Mouse (Mus musculus) heart, adult 8-10 months (tissue): Measurements from ENCODE around the gene Gmppa. TPM values are rescaled to one million over a fixed set of nuclear protein-coding genes. Genes with fewer than 3 reads are reported as not detected.

Source experiments
- DNase-seq: peaks from one replicate; pipeline ENCODE4 v3.0.0; 2022; ENCODE audit warnings: low spot score
- total RNA-seq, 4 experiments: library from RNA; stranded (reverse); gene quantifications; 2 replicates each; pipeline ENCODE4 v1.2.4; 2022

The Gmppa gene
- total RNA-seq, 4 experiments from 2014 or later, result 34.1 to 44.8 (median 40.8) TPM

GRCm38 (mm10) chr1:75455433-75455832 is 19.7 kb downstream of the Gmppa start:
- DNase-seq, result no peak

- DNase-seq, result no peak
These were observed 20.2 kb downstream of the Gmppa start for GRCm38 (mm10) chr1:75455948-75456347.

GRCm38 (mm10) chr1:75456746-75457564 is 21.2 kb downstream of the Gmppa start:
- DNase-seq, result no peak

DNA sequence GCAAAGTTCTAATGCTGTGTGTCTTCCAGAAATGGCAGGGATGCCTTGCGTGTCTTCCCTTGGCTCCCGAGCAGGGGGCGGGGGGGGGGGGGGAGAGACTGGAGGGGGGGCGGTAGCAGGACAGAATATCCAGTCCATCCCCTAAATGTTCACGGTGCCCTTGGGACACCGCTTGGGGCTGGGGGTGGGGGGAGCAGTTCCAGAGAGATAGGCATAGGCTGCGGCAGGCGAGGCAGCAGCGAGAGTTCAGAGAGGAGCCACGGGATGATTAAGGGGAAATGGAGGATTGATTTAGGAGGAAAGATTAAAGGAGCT is 21.9 kb downstream of the Gmppa start:
- no peak for DNase-seq

- DNase-seq, result no peak
These were observed 22.5 kb downstream of the Gmppa start for GRCm38 (mm10) chr1:75458025-75458788.

DNA sequence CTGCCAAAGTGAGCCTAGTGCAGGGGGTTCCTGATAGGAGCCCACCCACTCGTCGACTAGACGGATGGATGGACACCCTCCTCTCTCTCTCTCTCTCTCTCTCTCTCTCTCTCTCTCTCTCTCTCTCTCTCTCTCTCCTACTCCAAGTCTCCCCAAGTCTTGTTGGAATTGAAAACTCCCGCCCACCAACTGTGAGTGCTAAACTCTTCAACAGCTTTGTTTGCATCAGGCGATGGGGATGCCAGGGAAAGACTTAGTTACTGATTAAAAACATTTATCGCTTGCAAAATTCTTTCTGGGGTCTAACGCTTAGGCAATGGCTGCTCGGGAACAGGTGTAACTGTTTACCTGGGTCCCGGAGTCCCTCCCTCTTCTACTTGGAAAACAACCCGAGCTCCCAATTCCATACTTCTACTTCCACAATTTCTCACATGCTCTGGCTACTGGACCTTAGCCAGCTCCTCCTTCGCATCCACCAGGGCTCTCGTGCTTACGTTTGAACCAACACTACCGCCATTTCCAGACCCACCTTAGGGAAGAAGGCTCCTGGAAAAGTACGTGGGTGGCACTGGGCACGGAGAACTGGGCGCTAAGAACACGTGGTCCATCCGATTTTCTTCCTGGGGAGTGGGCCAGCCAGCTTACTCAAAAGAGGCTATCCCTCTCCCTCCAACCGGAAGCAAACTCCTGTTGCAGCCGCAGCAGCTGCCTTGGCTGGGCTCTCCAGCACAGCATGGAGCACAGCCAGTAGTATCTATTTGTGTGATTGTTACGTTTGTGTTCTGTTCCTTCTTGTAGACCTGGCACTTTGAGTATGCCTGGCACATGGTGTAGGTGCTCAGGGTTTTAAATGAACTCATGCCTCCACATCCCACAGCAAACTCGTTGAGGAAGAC is 23.3 kb downstream of the Gmppa start:
- peak; percentile 41 for DNase-seq

DNA sequence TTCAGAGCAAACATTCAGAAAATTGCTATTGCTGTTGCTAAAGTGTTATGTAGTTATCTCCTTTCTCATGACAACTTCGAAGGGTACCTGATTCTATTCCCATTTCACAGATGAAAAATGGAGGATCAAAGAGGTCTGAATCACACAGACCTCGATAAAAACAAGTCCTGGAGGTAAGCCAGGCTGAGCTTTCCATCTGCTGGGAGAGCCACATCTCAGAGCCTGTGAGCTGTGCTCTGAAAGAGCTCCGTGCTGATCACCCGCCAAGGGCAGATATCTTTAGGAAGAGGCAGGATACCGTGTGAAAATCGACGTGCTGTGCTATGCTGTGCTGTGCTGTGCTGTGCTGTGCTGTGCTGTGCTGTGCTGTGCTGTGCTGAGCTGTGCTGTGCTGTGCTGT is 24.6 kb downstream of the Gmppa start:
- no peak for DNase-seq

DNA sequence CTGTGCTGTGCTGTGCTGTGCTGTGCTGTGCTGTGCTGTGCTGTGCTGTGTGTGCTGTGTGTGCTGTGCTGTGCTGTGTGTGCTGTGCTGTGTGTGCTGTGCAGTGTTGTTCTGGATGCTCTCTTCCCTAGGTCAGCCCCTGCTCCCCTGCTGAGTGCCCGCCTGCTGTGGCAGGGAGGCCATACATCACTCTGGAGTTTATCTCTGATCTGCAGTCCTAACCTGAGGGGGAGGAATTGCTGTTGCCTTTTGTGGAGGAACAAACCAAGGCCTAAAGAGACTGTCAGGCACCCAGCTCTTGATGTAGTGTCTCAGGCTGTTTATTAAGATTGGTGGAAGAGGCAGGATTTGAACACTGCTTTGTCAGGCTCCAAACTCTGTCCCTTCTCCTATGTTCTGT is 26.9 kb downstream of the Gmppa start:
- no peak for DNase-seq

DNA sequence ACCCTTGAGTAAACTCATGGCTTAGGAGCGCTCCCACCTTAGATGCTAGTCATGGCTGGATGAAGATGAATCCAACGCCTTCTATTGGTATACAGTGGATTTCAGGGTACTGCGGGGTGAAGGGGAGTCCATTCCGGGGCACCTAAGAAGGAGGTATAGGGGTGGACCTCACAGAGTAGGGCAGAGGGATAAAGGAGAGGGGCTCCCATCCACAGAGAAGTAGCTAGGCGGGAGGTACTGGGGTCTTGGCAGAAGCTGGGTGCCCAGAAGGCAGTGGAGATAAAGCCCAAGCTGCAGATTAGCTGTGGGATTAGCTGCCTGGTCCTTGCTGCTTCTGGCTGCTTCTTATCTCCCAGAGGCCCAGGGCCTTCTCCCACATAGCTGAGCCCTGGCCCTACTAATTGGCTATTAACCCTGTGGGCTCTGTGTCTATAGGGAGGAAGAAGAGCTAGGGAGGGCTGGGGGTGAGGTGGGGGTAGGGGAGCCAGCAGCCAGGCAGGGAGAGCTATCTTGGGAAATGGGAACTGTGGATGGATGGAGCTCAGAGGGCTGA is 28.0 kb downstream of the Gmppa start:
- no peak for DNase-seq

- DNase-seq, result peak; percentile 76
These were observed 31.6 kb downstream of the Gmppa start for GRCm38 (mm10) chr1:75467215-75467927.

- no peak for DNase-seq
These were observed 33.6 kb downstream of the Gmppa start for GRCm38 (mm10) chr1:75469287-75469825.

DNA sequence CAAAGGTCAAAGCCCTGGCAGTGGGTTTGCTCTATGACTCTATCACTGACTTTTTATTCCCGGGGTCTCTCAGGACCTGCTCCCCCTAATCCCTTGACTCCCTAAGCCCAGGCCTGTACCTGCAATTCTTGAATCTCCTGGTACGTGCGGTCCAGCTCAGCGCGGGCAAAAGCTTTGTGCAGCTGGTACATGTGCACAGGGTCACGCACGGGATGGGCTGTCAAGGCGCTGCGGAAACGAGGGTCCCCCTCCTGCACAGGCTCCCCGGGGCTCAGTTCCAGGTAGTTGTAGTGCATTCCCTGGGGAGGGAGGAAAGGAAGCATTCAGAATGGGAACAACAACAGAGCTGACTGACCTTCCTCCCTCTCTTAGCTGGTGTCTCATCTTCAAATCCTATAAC is 40.7 kb downstream of the Gmppa start:
- no peak for DNase-seq

- DNase-seq, result no peak
These were observed 41.7 kb downstream of the Gmppa start for GRCm38 (mm10) chr1:75477264-75477965.

GRCm38 (mm10) chr1:75477966-75478290 is 42.2 kb downstream of the Gmppa start:
- DNase-seq, result no peak

DNA sequence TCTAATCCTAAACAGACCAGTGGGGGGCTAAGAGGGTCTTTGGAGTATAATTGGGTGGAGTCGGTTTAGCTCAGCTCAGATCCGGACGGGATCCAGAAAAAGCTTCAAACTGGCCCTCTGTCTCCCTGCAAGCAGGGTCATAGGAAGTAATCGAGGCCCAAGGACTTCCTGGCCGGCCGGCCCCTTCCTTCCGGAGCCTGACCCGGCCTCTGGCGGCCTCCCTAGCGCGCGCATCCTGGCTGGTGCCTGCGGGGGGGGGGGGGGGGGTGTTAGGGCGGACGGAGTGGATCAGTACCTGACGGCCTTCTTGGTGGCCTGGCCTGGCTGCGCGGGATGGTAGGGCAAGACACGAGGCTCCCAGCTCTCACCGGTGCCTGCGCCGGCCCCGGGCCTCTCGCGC is 42.8 kb downstream of the Gmppa start:
- DNase-seq, result no peak

DNA sequence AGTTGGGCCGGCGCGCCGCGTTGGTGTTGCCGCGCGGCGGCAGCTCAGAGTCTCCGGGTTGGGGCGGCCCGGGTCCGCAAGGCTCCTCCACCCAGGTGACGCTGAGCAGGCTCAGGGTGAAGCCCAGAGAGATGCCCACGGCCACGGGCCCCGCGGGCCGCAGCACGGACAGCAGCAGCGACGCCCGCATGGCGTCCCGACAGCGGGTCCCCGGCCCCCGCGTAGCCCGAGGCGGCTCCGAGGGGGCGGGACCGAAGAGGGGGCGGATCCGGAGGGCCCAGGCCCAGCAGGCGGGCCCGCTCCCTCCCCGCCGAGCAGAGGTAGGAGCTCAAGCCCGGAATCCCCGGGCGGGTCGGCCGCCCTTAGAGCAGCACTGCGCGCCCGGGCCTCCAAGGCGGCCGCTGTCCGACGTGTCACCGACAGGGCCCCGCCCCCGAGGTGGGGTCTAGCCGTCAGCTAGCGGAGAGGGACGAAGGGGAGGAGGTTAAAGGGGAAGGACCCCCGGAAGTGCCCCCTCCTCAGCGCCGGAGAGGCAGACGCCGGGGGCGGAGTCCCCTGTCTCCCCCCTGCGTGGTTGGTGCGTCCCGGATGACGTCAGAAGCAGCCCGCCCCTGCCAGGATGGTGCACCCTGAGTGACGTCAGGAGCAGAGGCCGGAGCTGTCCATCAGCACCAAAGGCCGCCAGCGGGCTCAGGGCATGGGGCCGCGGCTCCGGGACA is 43.3 kb downstream of the Gmppa start, which contains the start of the genes Chpf and Tmem198:
Gene Chpf, minus strand, starts transcription at position 392 of the 719 bp plus-strand sequence.
Gene Tmem198, plus strand, starts transcription at position 617 of the 719 bp plus-strand sequence.
- DNase-seq, result peak; percentile 92

DNA sequence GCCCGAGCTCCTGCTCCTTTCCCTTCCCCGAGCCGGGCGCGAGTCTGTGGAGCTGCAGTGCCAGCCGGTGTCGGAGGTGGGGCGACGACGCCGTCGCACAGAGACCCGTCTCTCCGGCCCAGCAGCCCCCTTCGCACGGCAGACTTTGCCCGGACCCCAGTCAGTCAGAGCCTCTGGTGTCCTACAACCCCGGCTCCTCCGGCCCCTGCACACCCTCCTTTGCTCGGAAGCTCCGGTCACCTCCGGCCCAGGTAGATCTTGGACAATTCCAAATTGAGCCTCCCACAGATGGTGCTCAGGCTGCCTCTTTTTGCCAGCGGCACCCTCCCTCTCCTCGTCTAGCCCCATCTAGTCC is 43.9 kb downstream of the Gmppa start:
- DNase-seq, result no peak

DNA sequence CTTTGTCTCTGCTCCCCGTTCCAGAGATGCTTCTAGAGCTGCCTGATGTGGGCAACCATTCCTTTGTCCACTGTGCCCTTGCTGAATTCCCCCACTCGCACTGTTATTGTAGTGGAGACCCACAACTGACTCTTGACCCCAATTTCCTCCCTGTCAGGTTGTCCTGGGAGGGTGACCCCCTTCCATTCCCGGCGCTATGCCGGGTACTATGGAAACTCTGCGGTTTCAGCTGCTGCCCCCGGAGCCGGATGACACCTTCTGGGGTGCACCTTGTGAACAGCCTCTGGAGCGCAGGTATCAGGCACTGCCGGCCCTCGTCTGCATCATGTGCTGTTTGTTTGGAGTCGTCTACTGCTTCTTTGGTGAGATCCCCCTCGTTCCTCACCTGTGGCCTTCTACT is 44.3 kb downstream of the Gmppa start:
- DNase-seq, result no peak

DNA sequence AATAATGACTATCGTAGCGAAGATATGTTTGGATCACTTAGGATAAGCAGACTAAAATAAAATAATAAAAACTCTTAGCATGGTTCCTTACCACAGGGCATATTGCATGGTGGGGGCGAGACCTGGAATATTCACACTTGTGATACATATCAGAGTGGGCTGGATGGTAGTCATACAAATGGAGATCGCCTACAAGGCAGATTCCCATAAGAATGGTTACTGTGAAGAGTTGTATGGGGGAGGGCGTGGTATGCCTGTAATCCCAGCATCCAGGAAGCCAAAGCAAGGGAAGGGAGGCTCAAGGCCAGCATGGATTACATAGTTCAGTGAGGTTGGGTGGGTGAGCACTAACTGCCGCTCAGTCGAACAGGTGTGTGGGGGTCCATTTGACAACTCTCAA is 45.0 kb downstream of the Gmppa start:
- no peak for DNase-seq

GRCm38 (mm10) chr1:75486561-75486960 is 50.8 kb downstream of the Gmppa start:
- no peak for DNase-seq
